Mouse (Mus musculus) heart, embryonic 10.5 days (tissue): ENCODE measurements around the gene Endog. TPM values are rescaled to one million over a fixed set of nuclear protein-coding genes. Genes with fewer than 3 reads are reported as not detected.
A peak's percentile ranks its signal among the peaks of the same experiment; 100 is the strongest.

Source experiments
- DNase-seq: peaks from one replicate; pipeline ENCODE4 v3.0.0-alpha.2; 2017; ENCODE audit warnings: low spot score
- H3K27ac ChIP-seq: fragments of 300-500 bp; sonication (generic); 2 replicates; pipeline ENCODE4 v1.5.1; 2016; ENCODE audit warnings: mild to moderate bottlenecking
- H3K27me3 ChIP-seq: fragments of 300-500 bp; sonication (generic); 2 replicates; pipeline ENCODE4 v1.6.1; 2016; ENCODE audit warnings: mild to moderate bottlenecking; ENCODE audit not compliant: poor library complexity, insufficient read depth, severe bottlenecking
- H3K36me3 ChIP-seq: fragments of 300-500 bp; sonication (generic); 2 replicates; pipeline ENCODE4 v1.6.1; 2016; ENCODE audit warnings: mild to moderate bottlenecking, moderate library complexity
- H3K4me1 ChIP-seq: fragments of 300-500 bp; sonication (generic); 2 replicates; pipeline ENCODE4 v1.6.1; 2016; ENCODE audit warnings: mild to moderate bottlenecking
- H3K4me3 ChIP-seq: fragments of 300-500 bp; sonication (generic); 2 replicates; pipeline ENCODE4 v1.5.1; 2016; ENCODE audit warnings: mild to moderate bottlenecking, moderate library complexity
- H3K9me3 ChIP-seq: fragments of 300-500 bp; sonication (generic); 2 replicates; pipeline ENCODE4 v1.6.1; 2016; ENCODE audit warnings: mild to moderate bottlenecking, moderate library complexity
- WGBS: fragments of 180-500 bp; shearing (Covaris S2); methylation state at CpG from one replicate; pipeline ENCODE4 v1.1.7; 2016; 5-methylcytosine and 5-hydroxymethylcytosine counted together
- polyA plus RNA-seq: library from polyadenylated mRNA; unstranded; fragments of >200 nt; fragmentation: Nextera tagmentation; extraction: Ambion mirVana; gene quantifications from 2 replicates; pipeline ENCODE4 v1.2.1, GENCODE M21; 2016

Gene Endog
- polyA plus RNA-seq, 1 experiment from 2014 or later: 31.3 TPM

- DNase-seq: no peak
- Histone ChIP-seq H3K36me3 (no peaks in the 10 kb centered on the region), H3K27ac (no peak overlapping the region), H3K4me1 (peaks cover 30% of the 10 kb centered on the region), H3K27me3 (no peaks in the 10 kb centered on the region), H3K4me3 (no peak overlapping the region), H3K9me3 (no peaks in the 10 kb centered on the region)
- 74% methylated on average over 7 of the region's 7 CpGs for WGBS
Observed at GRCm38 (mm10) chr2:30203439-30203838, 32.1 kb downstream of the Endog start.

- WGBS: 1% methylated on average over 13 of the region's 13 CpGs
- Histone ChIP-seq H3K27ac (peak overlapping the region; percentile 87), H3K4me3 (peak overlapping the region; percentile 69), H3K9me3 (no peaks in the 10 kb centered on the region), H3K4me1 (peaks cover 24% of the 10 kb centered on the region), H3K27me3 (no peaks in the 10 kb centered on the region), H3K36me3 (no peaks in the 10 kb centered on the region)
- no peak for DNase-seq
Observed at GRCm38 (mm10) chr2:30205255-30205628, 33.9 kb downstream of the Endog start.

- under 1% methylated on average over 44 of the region's 44 CpGs for WGBS
- H3K4me1 ChIP-seq: peaks cover 19% of the 10 kb centered on the region
- no peaks in the 10 kb centered on the region for H3K36me3 ChIP-seq
- peak within 1 kb of the TSS; percentile 69 for H3K4me3 ChIP-seq
- peak within 1 kb of the TSS; percentile 87 for H3K27ac ChIP-seq
- H3K9me3 ChIP-seq: no peaks in the 10 kb centered on the region
- no peaks in the 10 kb centered on the region for H3K27me3 ChIP-seq
- DNase-seq: peak; percentile 98
Observed at GRCm38 (mm10) chr2:30205629-30206357, 34.5 kb downstream of the Endog start, which contains the start of gene Kyat1. TSS of gene Kyat1 (minus strand) at chr2:30205847.

- H3K27ac ChIP-seq: no peak overlapping the region; the same call in 1 of the 2 replicates
- WGBS: 73% methylated on average over 4 of the region's 4 CpGs
- H3K36me3 ChIP-seq: no peaks in the 10 kb centered on the region
- no peak for DNase-seq
- H3K4me1 ChIP-seq: peaks cover 17% of the 10 kb centered on the region
- H3K4me3 ChIP-seq: no peak overlapping the region
- no peaks in the 10 kb centered on the region for H3K27me3 ChIP-seq
- no peaks in the 10 kb centered on the region for H3K9me3 ChIP-seq
Observed at GRCm38 (mm10) chr2:30207401-30207800, 36.1 kb downstream of the Endog start.

- Histone ChIP-seq H3K4me3 (no peak overlapping the region), H3K36me3 (no peaks in the 10 kb centered on the region), H3K27ac (no peak overlapping the region; the same call in 1 of the 2 replicates), H3K27me3 (no peaks in the 10 kb centered on the region), H3K9me3 (no peaks in the 10 kb centered on the region), H3K4me1 (peaks cover 17% of the 10 kb centered on the region)
- 56% methylated on average over 5 of the region's 5 CpGs for WGBS
- no peak for DNase-seq
Observed at GRCm38 (mm10) chr2:30207886-30208285, 36.6 kb downstream of the Endog start.

- no peak overlapping the region for H3K27ac ChIP-seq
- peak; percentile 69 for DNase-seq
- H3K4me3 ChIP-seq: no peak overlapping the region
- peaks cover 5% of the 10 kb centered on the region for H3K4me1 ChIP-seq
- H3K9me3 ChIP-seq: no peaks in the 10 kb centered on the region
- H3K27me3 ChIP-seq: no peaks in the 10 kb centered on the region
- H3K36me3 ChIP-seq: no peaks in the 10 kb centered on the region
- WGBS: 66% methylated on average over 6 of the region's 6 CpGs
Observed at GRCm38 (mm10) chr2:30211408-30212168, 40.3 kb downstream of the Endog start.

GRCm38 (mm10) chr2:30212169-30212545 is 40.9 kb downstream of the Endog start:
- no peaks in the 10 kb centered on the region for H3K4me1 ChIP-seq
- H3K36me3 ChIP-seq: no peaks in the 10 kb centered on the region
- no peak for DNase-seq
- no peak overlapping the region for H3K27ac ChIP-seq
- H3K27me3 ChIP-seq: no peaks in the 10 kb centered on the region
- no peak overlapping the region for H3K4me3 ChIP-seq
- H3K9me3 ChIP-seq: no peaks in the 10 kb centered on the region
- WGBS: 78% methylated on average over 4 of the region's 4 CpGs

GRCm38 (mm10) chr2:30212951-30213350 is 41.7 kb downstream of the Endog start:
- Histone ChIP-seq H3K27me3 (no peaks in the 10 kb centered on the region), H3K4me1 (no peaks in the 10 kb centered on the region), H3K27ac (no peak overlapping the region), H3K36me3 (no peaks in the 10 kb centered on the region), H3K4me3 (no peak overlapping the region), H3K9me3 (no peaks in the 10 kb centered on the region)
- DNase-seq: no peak
- 66% methylated on average over 1 of the region's 1 CpGs for WGBS

- Histone ChIP-seq H3K4me1 (no peaks in the 10 kb centered on the region), H3K4me3 (no peak overlapping the region), H3K9me3 (no peaks in the 10 kb centered on the region), H3K27ac (0 out of 2 replicates have a peak overlapping the region, but pooled peaks have one; percentile 44), H3K36me3 (no peaks in the 10 kb centered on the region), H3K27me3 (no peaks in the 10 kb centered on the region)
- 87% methylated on average over 3 of the region's 3 CpGs for WGBS
- no peak for DNase-seq
Observed at GRCm38 (mm10) chr2:30214745-30215144, 43.5 kb downstream of the Endog start.

GRCm38 (mm10) chr2:30215493-30215892 is 44.2 kb downstream of the Endog start:
- WGBS: 74% methylated on average over 6 of the region's 6 CpGs
- Histone ChIP-seq H3K36me3 (no peaks in the 10 kb centered on the region), H3K27ac (0 out of 2 replicates have a peak overlapping the region, but pooled peaks have one; percentile 16), H3K4me3 (no peak overlapping the region), H3K27me3 (no peaks in the 10 kb centered on the region), H3K9me3 (no peaks in the 10 kb centered on the region), H3K4me1 (no peaks in the 10 kb centered on the region)
- no peak for DNase-seq

- H3K4me1 ChIP-seq: no peaks in the 10 kb centered on the region
- H3K36me3 ChIP-seq: no peaks in the 10 kb centered on the region
- no peak overlapping the region for H3K27ac ChIP-seq
- DNase-seq: no peak
- no peaks in the 10 kb centered on the region for H3K9me3 ChIP-seq
- H3K27me3 ChIP-seq: no peaks in the 10 kb centered on the region
- 90% methylated on average over 5 of the region's 5 CpGs for WGBS
- H3K4me3 ChIP-seq: no peak overlapping the region
Observed at GRCm38 (mm10) chr2:30216293-30216692, 45.0 kb downstream of the Endog start.
